ENCODE assay signal across 9 mouse cellular contexts in genomic region chr1:155232385-155232784, GRCm38 (mm10). TPM values are rescaled to one million over a fixed set of nuclear protein-coding genes. Genes with fewer than 3 reads are reported as not detected.
DNase-seq lines count a peak whose midpoint lies in the region; ATAC-seq and TF ChIP-seq lines count a peak whose summit lies in the region.
"Had no signal": no experiment of that assay in that cellular context is flagged by ENCODE, and none has a peak within 500 bp of the region (broad histone marks: within the 10 kb centered on the region; RNA-seq: fewer than 3 reads in every experiment).

No protein-coding gene starts in this region.

- no peak for TF ChIP-seq CTCF in intestine, postnatal 0 days (IDR thresholded peaks at IDR 0.05; ENCODE audit: low read depth)

- no peaks in the 10 kb centered on the region for H3K27me3 ChIP-seq in intestine, embryonic 15.5 days (replicated peaks)
- no peaks in the 10 kb centered on the region for H3K27me3 ChIP-seq in intestine, postnatal 0 days (replicated peaks; ENCODE audit: control insufficient read depth, insufficient read depth, low read length)
- H3K27me3 ChIP-seq in forebrain, embryonic 11.5 days (ENCODE audit: control insufficient read depth, insufficient read depth, low read length) = no peaks in the 10 kb centered on the region
- no peaks in the 10 kb centered on the region for H3K27me3 ChIP-seq in kidney, embryonic 14.5 days (ENCODE audit: control insufficient read depth, insufficient read depth, low read length)
- H3K27me3 ChIP-seq in neural tube, embryonic 12.5 days (replicated peaks) = no peaks in the 10 kb centered on the region

- H3K27ac ChIP-seq in intestine, embryonic 15.5 days = no peak overlapping the region
- no peak overlapping the region for H3K27ac ChIP-seq in intestine, postnatal 0 days (ENCODE audit: low read depth, low read length)
- H3K27ac ChIP-seq in forebrain, embryonic 11.5 days (ENCODE audit: low read depth, low read length) = 0 out of 2 replicates have a peak overlapping the region, but pooled peaks have one; percentile 18
- H3K27ac ChIP-seq in kidney, embryonic 14.5 days (ENCODE audit: low read depth, low read length) = peak overlapping the region; percentile 86
- H3K27ac ChIP-seq in neural tube, embryonic 12.5 days = 0 out of 2 replicates have a peak overlapping the region, but pooled peaks have one; percentile 48

- no peak for DNase-seq in forebrain, embryonic 11.5 days (ENCODE audit: low spot score)
- no peak for DNase-seq in spleen, postnatal 10 days (ENCODE audit: low spot score in 2 of 2)
- no peak for DNase-seq in left cerebral cortex, postnatal 25 days (ENCODE audit: low spot score in 2 of 2)
- DNase-seq: liver; thymus, postnatal 25 days had no signal

- H3K4me3 ChIP-seq in intestine, embryonic 15.5 days (replicated peaks) = no peak overlapping the region
- no peak overlapping the region for H3K4me3 ChIP-seq in intestine, postnatal 0 days (ENCODE audit: low read depth, low read length)
- no peak overlapping the region for H3K4me3 ChIP-seq in forebrain, embryonic 11.5 days (ENCODE audit: low read depth, low read length)
- H3K4me3 ChIP-seq in kidney, embryonic 14.5 days (ENCODE audit: low read length) = no peak overlapping the region
- no peak overlapping the region for H3K4me3 ChIP-seq in neural tube, embryonic 12.5 days

- no peaks in the 10 kb centered on the region for H3K36me3 ChIP-seq in intestine, embryonic 15.5 days
- no peaks in the 10 kb centered on the region for H3K36me3 ChIP-seq in intestine, postnatal 0 days (ENCODE audit: control insufficient read depth, insufficient read depth)
- H3K36me3 ChIP-seq in forebrain, embryonic 11.5 days (ENCODE audit: control insufficient read depth, insufficient read depth, low read length) = no peaks in the 10 kb centered on the region
- H3K36me3 ChIP-seq in kidney, embryonic 14.5 days (ENCODE audit: control insufficient read depth, insufficient read depth, low read length) = no peaks in the 10 kb centered on the region
- no peaks in the 10 kb centered on the region for H3K36me3 ChIP-seq in neural tube, embryonic 12.5 days

- 65% methylated on average over 12 of the region's 12 CpGs for WGBS in intestine, embryonic 15.5 days
- 73% methylated on average over 12 of the region's 12 CpGs for WGBS in intestine, postnatal 0 days
- 46% methylated on average over 12 of the region's 12 CpGs for WGBS in forebrain, embryonic 11.5 days
- WGBS in kidney, embryonic 14.5 days = 60% methylated on average over 12 of the region's 12 CpGs
- 73% methylated on average over 12 of the region's 12 CpGs for WGBS in neural tube, embryonic 12.5 days

- ATAC-seq in intestine, embryonic 15.5 days = no peak
- ATAC-seq in intestine, postnatal 0 days = no peak
- no peak for ATAC-seq in forebrain, embryonic 11.5 days (replicated peaks; ENCODE audit: low FRiP score)
- ATAC-seq in kidney, embryonic 14.5 days (ENCODE audit: low FRiP score, low TSS enrichment) = no peak
- ATAC-seq in neural tube, embryonic 12.5 days (ENCODE audit: low FRiP score, low read depth) = no peak

- intact Hi-C loops in left cerebral cortex, postnatal 25 days (cut with DNase I) = no loop called here

- H3K9me3 ChIP-seq in intestine, embryonic 15.5 days = no peaks in the 10 kb centered on the region
- H3K9me3 ChIP-seq in intestine, postnatal 0 days (ENCODE audit: control insufficient read depth) = no peaks in the 10 kb centered on the region
- no peaks in the 10 kb centered on the region for H3K9me3 ChIP-seq in forebrain, embryonic 11.5 days (ENCODE audit: control insufficient read depth, low read length)
- no peaks in the 10 kb centered on the region for H3K9me3 ChIP-seq in kidney, embryonic 14.5 days (ENCODE audit: control insufficient read depth, low read length)
- H3K9me3 ChIP-seq in neural tube, embryonic 12.5 days = no peaks in the 10 kb centered on the region

- 0 out of 2 replicates have a peak overlapping the region, but pooled peaks have one; percentile 26 for H3K9ac ChIP-seq in intestine, embryonic 15.5 days
- no peak overlapping the region for H3K9ac ChIP-seq in intestine, postnatal 0 days (ENCODE audit: low read depth, low read length)
- H3K9ac ChIP-seq in forebrain, embryonic 11.5 days (ENCODE audit: low read length) = no peak overlapping the region
- no peak overlapping the region for H3K9ac ChIP-seq in kidney, embryonic 14.5 days (ENCODE audit: low read depth, low read length)
- no peak overlapping the region for H3K9ac ChIP-seq in neural tube, embryonic 12.5 days

- H3K4me2 ChIP-seq in intestine, embryonic 15.5 days (replicated peaks) = no peak overlapping the region
- H3K4me2 ChIP-seq in intestine, postnatal 0 days (replicated peaks; ENCODE audit: low read depth) = no peak overlapping the region
- H3K4me2 ChIP-seq in forebrain, embryonic 11.5 days (ENCODE audit: low read depth, low read length, severe bottlenecking) = no peak overlapping the region
- no peak overlapping the region for H3K4me2 ChIP-seq in kidney, embryonic 14.5 days (replicated peaks; ENCODE audit: low read depth, low read length)
- H3K4me2 ChIP-seq in neural tube, embryonic 12.5 days (replicated peaks) = no peak overlapping the region

- H3K4me1 ChIP-seq in intestine, embryonic 15.5 days (replicated peaks) = peaks cover 40% of the 10 kb centered on the region
- H3K4me1 ChIP-seq in intestine, postnatal 0 days (replicated peaks; ENCODE audit: control insufficient read depth, insufficient read depth, low read length) = no peaks in the 10 kb centered on the region
- peaks cover 41% of the 10 kb centered on the region for H3K4me1 ChIP-seq in forebrain, embryonic 11.5 days (replicated peaks; ENCODE audit: control insufficient read depth, insufficient read depth, low read length)
- peaks cover 49% of the 10 kb centered on the region for H3K4me1 ChIP-seq in kidney, embryonic 14.5 days (ENCODE audit: control insufficient read depth, insufficient read depth, low read length)
- peaks cover 79% of the 10 kb centered on the region for H3K4me1 ChIP-seq in neural tube, embryonic 12.5 days

RNA-seq across cellular contexts. Expression of gene BC034090, which starts 11.9 kb away (rescaled TPM):
- 1.7 and 2.2 TPM in 2 replicates for polyA plus RNA-seq in intestine, embryonic 15.5 days (2015; fragmentation: Nextera tagmentation; extraction: Ambion mirVana)
- polyA plus RNA-seq in intestine, postnatal 0 days (2015; fragmentation: Nextera tagmentation; extraction: Ambion mirVana) = 1.0 and 1.3 TPM in 2 replicates
- polyA plus RNA-seq in forebrain, embryonic 11.5 days (2014; fragmentation: Nextera tagmentation; extraction: Ambion mirVana) = 3.2 and 3.3 TPM in 2 replicates
- 4.7 and 4.9 TPM in 2 replicates for polyA plus RNA-seq in kidney, embryonic 14.5 days (2014; fragmentation: Nextera tagmentation; extraction: Ambion mirVana)
- 6.7 and 8.1 TPM in 2 replicates for polyA plus RNA-seq in neural tube, embryonic 12.5 days (2016; fragmentation: Nextera tagmentation; extraction: Ambion mirVana)
- total RNA-seq in left cerebral cortex, postnatal 25 days (2021) = 1 to 10 TPM; 9.5 to 9.7 TPM

Comparison
In these comparisons a context has a peak if more than half of its experiments do, and no peak if none do; other contexts are left out.
1. H3K27ac ChIP-seq: peak in forebrain, embryonic 11.5 days (single experiment), kidney, embryonic 14.5 days (single experiment) and neural tube, embryonic 12.5 days (single experiment); none in intestine, embryonic 15.5 days (single experiment) and intestine, postnatal 0 days (single experiment).